Mouse (Mus musculus) thymus, adult 2 months (tissue): Measurements from ENCODE around the gene Cdyl2. TPM values are rescaled to one million over a fixed set of nuclear protein-coding genes. Genes with fewer than 3 reads are reported as not detected.

Experiments
- DNase-seq: peaks from one replicate; pipeline ENCODE4 v3.0.0; 2021
- H3K27ac ChIP-seq: fragments of 200-500 bp; 2 replicates; pipeline ENCODE4 v1.5.1; 2012; ENCODE audit warnings: low read length, control low read depth; ENCODE audit not compliant: control insufficient read depth, insufficient read depth
- H3K27me3 ChIP-seq: fragments of 200-500 bp; 2 replicates; pipeline ENCODE4 v1.6.1; 2012; ENCODE audit warnings: mild to moderate bottlenecking, low read length, moderate library complexity, mixed read lengths; ENCODE audit not compliant: control insufficient read depth, insufficient read depth
- H3K36me3 ChIP-seq: fragments of 200-500 bp; 2 replicates; pipeline ENCODE4 v1.6.1; 2012; ENCODE audit warnings: mild to moderate bottlenecking, low read length, moderate library complexity; ENCODE audit not compliant: control insufficient read depth, insufficient read depth
- H3K4me1 ChIP-seq: fragments of 200-500 bp; replicated peaks from 2 replicates; pipeline ENCODE4 v1.6.1; 2012; ENCODE audit warnings: low read length; ENCODE audit not compliant: control insufficient read depth, insufficient read depth
- H3K4me3 ChIP-seq: fragments of 200-500 bp; 2 replicates; pipeline ENCODE4 v1.5.1; 2012; ENCODE audit warnings: mild to moderate bottlenecking, low read length, control low read depth, moderate library complexity; ENCODE audit not compliant: control insufficient read depth, insufficient read depth
- CTCF ChIP-seq: fragments of 200-500 bp; IDR thresholded peaks from 2 replicates; pipeline ENCODE4 v1.5.1; 2012; ENCODE audit warnings: mild to moderate bottlenecking, control low read depth, low read length, moderate library complexity, borderline replicate concordance; ENCODE audit not compliant: control insufficient read depth, poor library complexity, insufficient read depth; ENCODE audit errors: extremely low read depth
- POLR2A ChIP-seq: fragments of 200-500 bp; IDR thresholded peaks from 2 replicates; pipeline ENCODE4 v1.6.1; 2012; ENCODE audit warnings: mild to moderate bottlenecking, low read length, control low read depth, moderate library complexity; ENCODE audit not compliant: control insufficient read depth, poor library complexity, insufficient read depth; ENCODE audit errors: extremely low read depth
- WGBS: fragments of 180-500 bp; shearing (Covaris S2); methylation state at CpG from one replicate; pipeline ENCODE4 v1.1.7; 2018; 5-methylcytosine and 5-hydroxymethylcytosine counted together
- polyA plus RNA-seq: library from polyadenylated mRNA; depleted of rRNA; stranded (reverse); fragments of >200 nt; gene quantifications from 2 replicates; pipeline ENCODE4 v1.2.3, GENCODE M21; 2012

Cdyl2 gene
- polyA plus RNA-seq, 1 experiment, result 12.1 TPM

- TF ChIP-seq POLR2A (no peak), CTCF (no peak)
- H3K4me1 ChIP-seq, result peaks cover 4% of the 10 kb centered on the region
- H3K27ac ChIP-seq, result no peak overlapping the region
- no peaks in the 10 kb centered on the region for H3K27me3 ChIP-seq
- 96% methylated on average over 16 of the region's 16 CpGs for WGBS
- DNase-seq, result no peak
- no peaks in the 10 kb centered on the region for H3K36me3 ChIP-seq
- H3K4me3 ChIP-seq, result no peak overlapping the region
Measured at GRCm38 (mm10) chr8:116649975-116650725, 82.6 kb downstream of the Cdyl2 start.

GRCm38 (mm10) chr8:116645376-116645775 is 87.4 kb downstream of the Cdyl2 start:
- WGBS, result 68% methylated on average over 4 of the region's 4 CpGs
- H3K27me3 ChIP-seq, result no peaks in the 10 kb centered on the region
- peaks cover 7% of the 10 kb centered on the region for H3K4me1 ChIP-seq
- H3K36me3 ChIP-seq, result no peaks in the 10 kb centered on the region
- TF ChIP-seq CTCF (no peak), POLR2A (no peak)
- no peak for DNase-seq
- H3K27ac ChIP-seq, result no peak overlapping the region
- no peak overlapping the region for H3K4me3 ChIP-seq

GRCm38 (mm10) chr8:116640925-116641324 is 91.9 kb downstream of the Cdyl2 start:
- TF ChIP-seq POLR2A, result no peak
- no peak for TF ChIP-seq CTCF
- Histone ChIP-seq H3K36me3 (no peaks in the 10 kb centered on the region), H3K27me3 (no peaks in the 10 kb centered on the region), H3K27ac (no peak overlapping the region), H3K4me3 (no peak overlapping the region), H3K4me1 (peaks cover 33% of the 10 kb centered on the region)
- no peak for DNase-seq
- 86% methylated on average over 10 of the region's 10 CpGs for WGBS

- peaks cover 46% of the 10 kb centered on the region for H3K4me1 ChIP-seq
- 14% methylated on average over 4 of the region's 4 CpGs for WGBS
- peak; percentile 49 for DNase-seq
- H3K4me3 ChIP-seq, result no peak overlapping the region
- no peaks in the 10 kb centered on the region for H3K27me3 ChIP-seq
- H3K27ac ChIP-seq, result peak overlapping the region; percentile 78
- no peaks in the 10 kb centered on the region for H3K36me3 ChIP-seq
- no peak for TF ChIP-seq CTCF
- no peak for TF ChIP-seq POLR2A
Measured at GRCm38 (mm10) chr8:116637998-116638397, 94.8 kb downstream of the Cdyl2 start.

- no peaks in the 10 kb centered on the region for H3K36me3 ChIP-seq
- WGBS, result 94% methylated on average over 7 of the region's 7 CpGs
- H3K4me3 ChIP-seq, result no peak overlapping the region
Measured at GRCm38 (mm10) chr8:116637193-116637592, 95.6 kb downstream of the Cdyl2 start.

GRCm38 (mm10) chr8:116636396-116636795 is 96.4 kb downstream of the Cdyl2 start:
- TF ChIP-seq POLR2A (no peak), CTCF (no peak)
- Histone ChIP-seq H3K4me1 (peaks cover 50% of the 10 kb centered on the region), H3K27ac (peak overlapping the region; percentile 97), H3K36me3 (no peaks in the 10 kb centered on the region), H3K27me3 (no peaks in the 10 kb centered on the region), H3K4me3 (no peak overlapping the region)
- DNase-seq, result no peak
- WGBS, result 68% methylated on average over 10 of the region's 10 CpGs

More at GRCm38 (mm10) chr8:116637193-116637592, 95.6 kb downstream of the Cdyl2 start:
- H3K4me1 ChIP-seq, result peaks cover 47% of the 10 kb centered on the region
- TF ChIP-seq CTCF (no peak), POLR2A (no peak)
- H3K27me3 ChIP-seq, result no peaks in the 10 kb centered on the region
- 0 out of 2 replicates have a peak overlapping the region, but pooled peaks have one; percentile 31 for H3K27ac ChIP-seq
- no peak for DNase-seq
